Mouse (Mus musculus): ENCODE results near the gene Samd1. TPM values are rescaled to one million over a fixed set of nuclear protein-coding genes. Genes with fewer than 3 reads are reported as not detected.

Samd1 gene
- polyA plus RNA-seq, 1 experiment from 2014 or later, result 19.0 TPM

DNA sequence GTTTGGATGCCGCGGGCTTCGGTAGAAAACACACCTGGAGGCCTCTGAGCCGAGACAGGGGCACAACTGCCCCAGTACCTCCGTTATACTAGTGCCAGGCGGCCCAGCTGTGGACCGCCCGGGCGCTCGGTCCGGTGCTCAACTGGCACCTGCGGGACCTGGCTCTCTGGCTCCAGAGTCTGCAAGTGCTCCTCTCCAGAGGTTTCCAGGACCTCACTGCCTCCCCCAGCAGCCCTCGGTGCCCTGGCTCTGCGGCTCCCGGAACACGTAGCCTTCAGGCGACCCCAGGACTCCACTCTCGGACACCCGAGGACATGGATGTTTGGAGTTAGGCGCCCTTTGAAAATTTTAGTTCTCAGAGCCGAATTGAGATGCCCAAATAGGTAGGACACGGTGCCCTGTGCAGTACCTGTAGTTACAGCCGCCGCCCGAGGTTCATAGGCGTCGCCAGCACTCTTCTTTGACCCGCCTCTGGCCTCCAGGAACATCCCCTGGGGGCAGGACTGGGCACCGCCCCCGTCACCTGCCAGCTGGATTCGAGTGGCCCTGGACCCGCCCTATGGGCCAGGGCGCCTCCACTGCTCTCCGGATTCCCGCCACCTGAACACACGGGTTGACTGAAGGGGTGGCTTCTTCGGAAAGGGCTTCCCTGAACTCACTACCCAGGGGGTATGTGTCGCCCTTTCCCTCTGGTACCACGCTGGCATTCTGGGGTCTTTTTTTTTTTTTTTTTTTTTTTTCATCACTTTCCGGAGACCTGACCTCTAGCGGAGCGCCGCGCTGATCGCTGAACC lies 14.4 kb downstream of the Samd1 start, which contains the start of gene 2210011C24Rik:
2210011C24Rik (minus strand) TSS at position 467 of the 794 bp plus-strand sequence.
- Histone ChIP-seq H3K4me1 (ENCODE audit: control insufficient read depth, insufficient read depth, low read length) (peaks cover 23% of the 10 kb centered on the region), H3K27me3 (ENCODE audit: control insufficient read depth, insufficient read depth, low read length) (peaks cover 36% of the 10 kb centered on the region), H3K9me3 (ENCODE audit: control insufficient read depth, low read length) (no peaks in the 10 kb centered on the region; the same call in 1 of the 2 replicates), H3K4me2 (ENCODE audit: low read depth, severe bottlenecking) (peak within 1 kb of the TSS; percentile 93), H3K9ac (ENCODE audit: low read length) (peak within 1 kb of the TSS; percentile 56), H3K36me3 (ENCODE audit: control insufficient read depth, insufficient read depth, low read length) (no peaks in the 10 kb centered on the region), H3K27ac (replicated peaks; ENCODE audit: low read depth, low read length) (no peak within 1 kb of the TSS), H3K4me3 (ENCODE audit: low read depth, low read length) (peak within 1 kb of the TSS; percentile 49)
- 0 out of 2 replicates have a peak, but pooled peaks have one; percentile 17 for ATAC-seq (ENCODE audit: insufficient number of reproducible peaks, low FRiP score, low TSS enrichment, low read depth)
- WGBS, result 1% methylated on average over 45 of the region's 45 CpGs
- peak; percentile 60 for DNase-seq (ENCODE audit: low spot score)

DNA sequence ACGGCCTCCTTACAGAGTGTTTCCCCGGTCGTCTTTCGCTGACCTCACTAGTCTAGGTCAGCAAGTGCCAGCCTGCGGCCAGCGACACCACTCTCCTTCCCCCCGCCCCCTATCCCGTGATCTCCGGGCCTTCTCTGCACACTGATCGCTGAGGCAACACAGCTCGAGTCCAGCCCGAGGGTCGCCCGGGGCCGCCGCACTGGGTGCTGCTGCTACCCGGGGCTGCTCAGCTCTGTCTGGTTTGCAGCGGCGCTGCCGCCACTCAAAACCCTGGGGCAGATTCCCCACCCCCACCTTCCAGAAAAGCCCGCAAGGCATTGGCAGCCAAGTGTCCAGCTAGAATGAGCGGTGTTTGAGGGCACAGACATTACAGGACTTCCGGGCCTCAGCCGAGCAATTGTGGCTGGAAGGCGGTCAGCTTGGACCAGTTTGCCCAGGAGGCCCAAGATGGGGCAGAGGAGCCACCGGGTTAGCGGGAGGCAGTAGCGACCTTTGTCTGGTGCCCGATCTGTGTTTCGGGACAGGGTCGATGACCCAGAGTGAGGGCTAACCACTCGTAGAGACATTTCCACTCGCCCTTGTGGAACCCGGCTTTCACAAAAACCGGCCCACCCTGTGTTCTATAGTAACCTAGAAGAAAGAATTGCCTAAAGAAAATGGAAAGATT lies 15.2 kb downstream of the Samd1 start:
- no peak for DNase-seq (ENCODE audit: low spot score)

DNA sequence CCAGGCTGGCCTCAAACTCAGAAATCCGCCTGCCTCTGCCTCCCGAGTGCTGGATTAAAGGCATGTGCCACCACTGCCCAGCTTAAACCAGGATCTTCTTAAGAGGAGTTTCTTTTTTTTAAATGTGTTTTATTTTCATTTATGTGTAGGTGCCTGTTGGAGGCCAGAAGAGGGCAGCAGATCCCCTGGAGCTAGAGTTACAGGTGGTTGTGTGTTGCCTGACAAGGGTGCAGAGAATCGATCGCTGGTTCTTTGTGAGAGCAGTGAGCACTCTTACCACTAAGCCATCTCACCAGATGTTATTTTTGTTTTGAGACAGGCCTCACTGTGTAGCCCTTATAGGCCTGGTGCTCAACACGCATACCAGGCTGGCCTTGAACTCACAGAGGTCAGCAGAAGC lies 18.4 kb downstream of the Samd1 start:
- H3K4me1 ChIP-seq (ENCODE audit: control insufficient read depth, insufficient read depth, low read length), result peaks cover 16% of the 10 kb centered on the region; the same call in 1 of the 2 replicates
- no peak overlapping the region for H3K4me3 ChIP-seq (ENCODE audit: low read depth, low read length)
- DNase-seq (ENCODE audit: low spot score) (no peak), ATAC-seq (ENCODE audit: insufficient number of reproducible peaks, low FRiP score, low TSS enrichment, low read depth) (no peak)
- WGBS, result 91% methylated on average over 5 of the region's 5 CpGs
- no peak overlapping the region for H3K4me2 ChIP-seq (ENCODE audit: low read depth, severe bottlenecking)
- peaks cover 33% of the 10 kb centered on the region for H3K27me3 ChIP-seq (ENCODE audit: control insufficient read depth, insufficient read depth, low read length)
- H3K9ac ChIP-seq (ENCODE audit: low read length), result no peak overlapping the region
- H3K36me3 ChIP-seq (ENCODE audit: control insufficient read depth, insufficient read depth, low read length), result no peaks in the 10 kb centered on the region
- no peak overlapping the region for H3K27ac ChIP-seq (replicated peaks; ENCODE audit: low read depth, low read length)
- H3K9me3 ChIP-seq (ENCODE audit: control insufficient read depth, low read length), result no peaks in the 10 kb centered on the region; the same call in 1 of the 2 replicates

More for the DNA sequence above, 15.2 kb downstream of the Samd1 start:
- Histone ChIP-seq H3K9ac (ENCODE audit: low read length) (peak overlapping the region; percentile 30; the same call in 1 of the 2 replicates), H3K9me3 (ENCODE audit: control insufficient read depth, low read length) (no peaks in the 10 kb centered on the region; the same call in 1 of the 2 replicates), H3K4me2 (ENCODE audit: low read depth, severe bottlenecking) (peak overlapping the region; percentile 93), H3K36me3 (ENCODE audit: control insufficient read depth, insufficient read depth, low read length) (no peaks in the 10 kb centered on the region), H3K27me3 (ENCODE audit: control insufficient read depth, insufficient read depth, low read length) (peaks cover 36% of the 10 kb centered on the region), H3K4me3 (ENCODE audit: low read depth, low read length) (peak overlapping the region; percentile 49), H3K4me1 (ENCODE audit: control insufficient read depth, insufficient read depth, low read length) (peaks cover 23% of the 10 kb centered on the region), H3K27ac (replicated peaks; ENCODE audit: low read depth, low read length) (no peak overlapping the region)
- no peak for ATAC-seq (ENCODE audit: insufficient number of reproducible peaks, low FRiP score, low TSS enrichment, low read depth)
- WGBS, result 6% methylated on average over 35 of the region's 35 CpGs

DNA sequence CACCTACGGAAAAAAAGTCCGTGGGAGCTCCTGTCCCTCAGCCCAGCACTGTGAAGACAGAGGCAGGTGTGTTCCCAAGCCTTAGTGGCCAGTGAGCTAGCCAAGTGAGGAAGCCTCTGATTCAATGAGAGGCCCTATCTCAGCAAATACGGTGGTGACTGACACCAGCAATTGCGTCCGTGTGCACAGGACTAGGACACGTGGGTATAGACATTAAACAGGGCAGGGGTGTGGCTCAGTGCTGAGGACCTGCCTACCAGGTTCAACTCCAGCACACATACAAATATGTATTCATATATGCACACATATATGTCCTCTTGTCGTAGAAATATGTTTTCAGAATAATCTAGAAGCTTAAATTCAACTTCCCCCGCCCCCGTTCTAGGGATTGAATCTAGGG lies 22.3 kb downstream of the Samd1 start:
- peaks cover 15% of the 10 kb centered on the region; the same call in 1 of the 2 replicates for H3K27me3 ChIP-seq (ENCODE audit: control insufficient read depth, insufficient read depth, low read length)
- H3K9ac ChIP-seq (ENCODE audit: low read length), result no peak overlapping the region
- H3K4me3 ChIP-seq (ENCODE audit: low read depth, low read length), result no peak overlapping the region
- no peak for DNase-seq (ENCODE audit: low spot score)
- no peaks in the 10 kb centered on the region; the same call in 1 of the 2 replicates for H3K9me3 ChIP-seq (ENCODE audit: control insufficient read depth, low read length)
- no peak overlapping the region for H3K4me2 ChIP-seq (ENCODE audit: low read depth, severe bottlenecking)
- 0 out of 2 replicates have a peak, but pooled peaks cover 7% of the 10 kb centered on the region for H3K4me1 ChIP-seq (ENCODE audit: control insufficient read depth, insufficient read depth, low read length)
- no peak for ATAC-seq (ENCODE audit: insufficient number of reproducible peaks, low FRiP score, low TSS enrichment, low read depth)
- no peak overlapping the region for H3K27ac ChIP-seq (replicated peaks; ENCODE audit: low read depth, low read length)
- no peaks in the 10 kb centered on the region for H3K36me3 ChIP-seq (ENCODE audit: control insufficient read depth, insufficient read depth, low read length)
- 85% methylated on average over 9 of the region's 9 CpGs for WGBS

DNA sequence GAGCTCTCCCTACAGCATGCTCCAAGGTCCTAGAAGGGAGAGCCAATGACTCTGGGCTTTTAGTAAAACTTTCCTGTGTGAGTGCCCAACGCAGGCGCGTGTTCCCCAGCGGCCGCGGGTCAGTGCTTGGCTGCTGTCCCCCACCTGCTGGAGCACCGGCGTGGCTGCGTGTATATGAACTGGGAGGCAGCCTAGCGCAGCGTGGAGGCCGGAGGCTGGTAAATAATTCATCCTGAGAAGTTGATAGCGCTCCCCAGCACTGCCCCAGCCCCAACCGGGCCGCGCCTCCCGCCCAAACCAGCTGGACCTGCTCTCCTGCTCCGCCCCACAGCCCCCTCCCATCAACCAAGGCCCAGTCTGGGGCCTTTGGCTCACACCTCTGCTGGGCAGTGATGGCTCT lies 23.6 kb downstream of the Samd1 start, which contains the start of gene Palm3:
Palm3 (plus strand) TSS at position 376 of the 400 bp plus-strand sequence.
- H3K4me3 ChIP-seq (ENCODE audit: low read depth, low read length), result no peak within 1 kb of the TSS
- WGBS, result 4% methylated on average over 18 of the region's 18 CpGs
- H3K4me1 ChIP-seq (ENCODE audit: control insufficient read depth, insufficient read depth, low read length), result 0 out of 2 replicates have a peak, but pooled peaks cover 9% of the 10 kb centered on the region
- H3K27me3 ChIP-seq (ENCODE audit: control insufficient read depth, insufficient read depth, low read length), result peaks cover 21% of the 10 kb centered on the region
- no peaks in the 10 kb centered on the region for H3K36me3 ChIP-seq (ENCODE audit: control insufficient read depth, insufficient read depth, low read length)
- no peaks in the 10 kb centered on the region for H3K9me3 ChIP-seq (ENCODE audit: control insufficient read depth, low read length)
- no peak within 1 kb of the TSS for H3K9ac ChIP-seq (ENCODE audit: low read length)
- peak within 1 kb of the TSS; percentile 15; the same call in 1 of the 2 replicates for H3K4me2 ChIP-seq (ENCODE audit: low read depth, severe bottlenecking)
- no peak for DNase-seq (ENCODE audit: low spot score)
- peak; percentile 13; the same call in 1 of the 2 replicates for ATAC-seq (ENCODE audit: insufficient number of reproducible peaks, low FRiP score, low TSS enrichment, low read depth)
- no peak within 1 kb of the TSS for H3K27ac ChIP-seq (replicated peaks; ENCODE audit: low read depth, low read length)

DNA sequence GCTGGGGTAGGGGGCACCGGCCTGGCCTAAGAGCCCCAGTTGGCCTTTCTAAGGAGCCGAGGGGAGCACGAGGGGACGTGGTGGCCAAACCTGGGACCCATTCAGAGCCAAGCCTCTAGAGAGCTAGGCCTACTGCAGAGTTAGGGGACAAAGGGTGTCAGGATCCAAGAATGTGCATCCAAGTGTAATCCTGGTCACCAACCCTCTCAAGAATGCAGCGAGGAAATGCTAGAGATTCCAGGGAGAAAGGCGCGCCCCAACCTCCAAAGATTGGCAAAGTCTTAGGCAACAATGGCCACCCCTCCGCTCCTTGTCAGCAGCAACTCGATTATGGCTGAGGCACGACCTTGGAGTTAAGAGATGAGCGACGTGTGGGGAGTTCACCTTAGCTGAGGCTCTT lies 24.1 kb downstream of the Samd1 start:
- Histone ChIP-seq H3K9ac (ENCODE audit: low read length) (no peak overlapping the region), H3K4me2 (ENCODE audit: low read depth, severe bottlenecking) (peak overlapping the region; percentile 15; the same call in 1 of the 2 replicates), H3K27ac (replicated peaks; ENCODE audit: low read depth, low read length) (no peak overlapping the region), H3K4me1 (ENCODE audit: control insufficient read depth, insufficient read depth, low read length) (0 out of 2 replicates have a peak, but pooled peaks cover 9% of the 10 kb centered on the region), H3K4me3 (ENCODE audit: low read depth, low read length) (no peak overlapping the region), H3K36me3 (ENCODE audit: control insufficient read depth, insufficient read depth, low read length) (no peaks in the 10 kb centered on the region), H3K27me3 (ENCODE audit: control insufficient read depth, insufficient read depth, low read length) (peaks cover 26% of the 10 kb centered on the region), H3K9me3 (ENCODE audit: control insufficient read depth, low read length) (no peaks in the 10 kb centered on the region)
- DNase-seq (ENCODE audit: low spot score), result no peak
- WGBS, result 45% methylated on average over 12 of the region's 12 CpGs
- no peak for ATAC-seq (ENCODE audit: insufficient number of reproducible peaks, low FRiP score, low TSS enrichment, low read depth)

DNA sequence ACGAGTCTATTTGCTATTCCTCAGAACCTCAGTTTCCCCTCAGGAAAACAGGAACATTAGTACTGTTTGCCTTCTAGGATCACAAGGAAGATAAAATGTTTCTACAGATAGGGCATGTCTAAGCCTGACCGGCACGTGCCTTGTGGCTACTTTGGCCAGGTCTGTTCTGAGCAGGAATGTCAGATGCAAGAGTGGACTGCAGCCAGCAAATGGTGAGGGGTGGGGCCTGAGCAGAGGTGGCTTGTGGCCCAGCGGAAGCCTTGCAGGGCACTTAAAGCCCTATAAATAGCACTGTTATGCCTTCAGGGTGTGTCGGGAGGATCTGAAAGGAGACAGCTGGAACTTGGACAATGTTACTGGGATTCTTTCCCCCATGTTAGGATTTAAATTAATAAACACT lies 25.6 kb downstream of the Samd1 start:
- 0 out of 2 replicates have a peak, but pooled peaks cover 9% of the 10 kb centered on the region for H3K4me1 ChIP-seq (ENCODE audit: control insufficient read depth, insufficient read depth, low read length)
- no peaks in the 10 kb centered on the region for H3K9me3 ChIP-seq (ENCODE audit: control insufficient read depth, low read length)
- no peak overlapping the region for H3K4me2 ChIP-seq (ENCODE audit: low read depth, severe bottlenecking)
- H3K4me3 ChIP-seq (ENCODE audit: low read depth, low read length), result no peak overlapping the region
- no peak for ATAC-seq (ENCODE audit: insufficient number of reproducible peaks, low FRiP score, low TSS enrichment, low read depth)
- H3K9ac ChIP-seq (ENCODE audit: low read length), result no peak overlapping the region
- H3K36me3 ChIP-seq (ENCODE audit: control insufficient read depth, insufficient read depth, low read length), result no peaks in the 10 kb centered on the region
- H3K27me3 ChIP-seq (ENCODE audit: control insufficient read depth, insufficient read depth, low read length), result peaks cover 38% of the 10 kb centered on the region
- 20% methylated on average over 5 of the region's 5 CpGs for WGBS
- no peak overlapping the region for H3K27ac ChIP-seq (replicated peaks; ENCODE audit: low read depth, low read length)
- no peak for DNase-seq (ENCODE audit: low spot score)

DNA sequence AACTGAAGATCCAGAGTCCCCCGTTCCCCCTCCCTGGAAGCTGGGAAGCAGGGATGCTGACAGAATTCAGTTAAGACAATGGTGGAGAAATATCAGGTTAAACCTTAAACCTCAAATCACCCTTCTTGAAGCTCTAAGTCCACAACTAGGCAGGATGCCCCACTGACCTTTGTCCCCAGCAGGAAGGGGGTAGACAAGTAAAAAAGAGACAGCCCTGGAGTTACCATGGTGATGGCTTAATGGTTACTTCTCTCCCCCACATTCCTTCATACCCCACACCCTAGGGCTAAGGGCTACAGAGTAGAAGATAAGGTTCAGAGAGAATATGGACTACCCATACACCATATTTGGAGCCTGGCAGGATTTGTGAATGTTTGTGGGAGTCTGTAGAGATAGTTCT lies 26.2 kb downstream of the Samd1 start:
- peaks cover 42% of the 10 kb centered on the region for H3K27me3 ChIP-seq (ENCODE audit: control insufficient read depth, insufficient read depth, low read length)
- H3K9ac ChIP-seq (ENCODE audit: low read length), result no peak overlapping the region
- no peak for ATAC-seq (ENCODE audit: insufficient number of reproducible peaks, low FRiP score, low TSS enrichment, low read depth)
- no peaks in the 10 kb centered on the region for H3K9me3 ChIP-seq (ENCODE audit: control insufficient read depth, low read length)
- DNase-seq (ENCODE audit: low spot score), result no peak
- no peak overlapping the region for H3K4me3 ChIP-seq (ENCODE audit: low read depth, low read length)
- no peak overlapping the region for H3K27ac ChIP-seq (replicated peaks; ENCODE audit: low read depth, low read length)
- 0 out of 2 replicates have a peak, but pooled peaks cover 9% of the 10 kb centered on the region for H3K4me1 ChIP-seq (ENCODE audit: control insufficient read depth, insufficient read depth, low read length)
- WGBS, result 79% methylated on average over 1 of the region's 1 CpGs
- no peak overlapping the region for H3K4me2 ChIP-seq (ENCODE audit: low read depth, severe bottlenecking)
- no peaks in the 10 kb centered on the region for H3K36me3 ChIP-seq (ENCODE audit: control insufficient read depth, insufficient read depth, low read length)

All from limb, embryonic 11.5 days (tissue).